Mouse (Mus musculus) kidney, embryonic 14.5 days (tissue): ENCODE results near the gene Fstl3. TPM values are rescaled to one million over a fixed set of nuclear protein-coding genes. Genes with fewer than 3 reads are reported as not detected.
A peak's percentile ranks its signal among the peaks of the same experiment; 100 is the strongest.

ENCODE experiments used
- ATAC-seq: fragments of 200-750 bp; cut with Nextera tagmentation; 2 replicates; pipeline ENCODE4 v1.8.0; 2017; ENCODE audit warnings: moderate number of reproducible peaks, mild to moderate bottlenecking, moderate TSS enrichment, moderate library complexity; ENCODE audit not compliant: low FRiP score, low TSS enrichment
- H3K27ac ChIP-seq: fragments of 300-500 bp; sonication (generic); 2 replicates; pipeline ENCODE4 v1.5.1; 2014; ENCODE audit warnings: low read depth, mild to moderate bottlenecking, low read length, moderate library complexity, mixed read lengths
- H3K27me3 ChIP-seq: fragments of 300-500 bp; sonication (generic); 2 replicates; pipeline ENCODE4 v1.6.1; 2014; ENCODE audit warnings: mild to moderate bottlenecking, low read length; ENCODE audit not compliant: control insufficient read depth, insufficient read depth
- H3K36me3 ChIP-seq: fragments of 300-500 bp; sonication (generic); 2 replicates; pipeline ENCODE4 v1.6.1; 2014; ENCODE audit warnings: low read length, mixed read lengths; ENCODE audit not compliant: control insufficient read depth, insufficient read depth
- H3K4me1 ChIP-seq: fragments of 300-500 bp; sonication (generic); 2 replicates; pipeline ENCODE4 v1.6.1; 2014; ENCODE audit warnings: low read length, mixed read lengths; ENCODE audit not compliant: control insufficient read depth, insufficient read depth
- H3K4me2 ChIP-seq: fragments of 300-500 bp; sonication (generic); replicated peaks from 2 replicates; pipeline ENCODE4 v1.6.1; 2014; ENCODE audit warnings: low read depth, mild to moderate bottlenecking, low read length
- H3K4me3 ChIP-seq: fragments of 300-500 bp; sonication (generic); 2 replicates; pipeline ENCODE4 v1.5.1; 2014; ENCODE audit warnings: mild to moderate bottlenecking, low read length
- H3K9ac ChIP-seq: fragments of 300-500 bp; sonication (generic); 2 replicates; pipeline ENCODE4 v1.6.1; 2014; ENCODE audit warnings: low read depth, mild to moderate bottlenecking, low read length, moderate library complexity
- H3K9me3 ChIP-seq: fragments of 300-500 bp; sonication (generic); 2 replicates; pipeline ENCODE4 v1.6.1; 2016; ENCODE audit warnings: low read length; ENCODE audit not compliant: control insufficient read depth
- WGBS: fragments of 180-500 bp; shearing (Covaris S2); extraction: QIAGEN DNeasy Blood & Tissue Kit; methylation state at CpG from one replicate; pipeline ENCODE4 v1.1.7; 2014; 5-methylcytosine and 5-hydroxymethylcytosine counted together
- polyA plus RNA-seq: library from polyadenylated mRNA; unstranded; fragments of >200 nt; fragmentation: Nextera tagmentation; extraction: Ambion mirVana; gene quantifications from 2 replicates; pipeline ENCODE4 v1.2.1, GENCODE M21; 2014

Fstl3 gene
- polyA plus RNA-seq, 1 experiment from 2014 or later = 8.2 TPM

DNA sequence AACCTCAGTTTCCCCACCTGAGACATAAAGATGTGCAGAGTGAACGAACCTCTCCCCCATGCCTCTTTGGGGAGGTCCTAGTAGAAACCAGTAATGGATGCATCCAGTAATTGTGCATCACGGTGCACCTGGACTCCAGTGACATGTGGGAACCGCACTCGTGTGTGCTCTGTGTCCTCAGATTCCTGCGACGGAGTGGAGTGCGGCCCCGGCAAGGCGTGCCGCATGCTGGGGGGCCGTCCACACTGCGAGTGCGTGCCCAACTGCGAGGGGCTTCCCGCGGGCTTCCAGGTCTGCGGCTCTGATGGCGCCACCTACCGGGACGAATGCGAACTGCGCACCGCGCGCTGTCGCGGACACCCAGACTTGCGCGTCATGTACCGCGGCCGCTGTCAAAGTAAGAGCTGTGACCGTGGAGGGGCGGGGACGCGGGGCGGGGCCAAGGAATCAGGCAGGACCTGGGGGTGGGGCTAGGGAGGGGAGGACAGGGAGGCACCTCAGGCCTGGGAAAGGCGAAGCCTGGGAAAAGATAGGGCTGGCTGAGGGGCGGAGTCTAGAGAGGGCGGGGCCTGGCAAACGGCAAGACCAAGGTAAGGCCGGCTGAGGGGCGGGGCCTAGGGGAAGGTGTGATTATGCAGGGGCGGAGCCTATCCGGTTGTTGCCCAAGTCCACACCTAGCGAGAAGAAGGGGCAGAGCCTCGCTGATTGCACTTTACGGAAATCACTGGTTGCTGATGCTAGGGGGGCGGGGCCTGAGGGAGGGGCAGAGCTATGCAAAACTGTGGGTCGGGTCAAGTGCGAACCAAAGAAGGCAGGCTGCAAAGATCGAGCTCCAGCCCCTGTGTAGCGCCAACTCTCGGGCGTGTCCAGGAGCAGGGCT is 3.0 kb downstream of the Fstl3 start:
- H3K4me1 ChIP-seq = peaks cover 21% of the 10 kb centered on the region
- H3K27me3 ChIP-seq = peaks cover 10% of the 10 kb centered on the region; the same call in 1 of the 2 replicates
- WGBS = 3% methylated on average over 55 of the region's 55 CpGs
- no peaks in the 10 kb centered on the region for H3K36me3 ChIP-seq
- H3K9ac ChIP-seq = no peak overlapping the region; the same call in 1 of the 2 replicates
- peak; percentile 89 for ATAC-seq
- H3K4me2 ChIP-seq = peak overlapping the region; percentile 77
- no peaks in the 10 kb centered on the region for H3K9me3 ChIP-seq
- H3K4me3 ChIP-seq = peak overlapping the region; percentile 43
- no peak overlapping the region for H3K27ac ChIP-seq

DNA sequence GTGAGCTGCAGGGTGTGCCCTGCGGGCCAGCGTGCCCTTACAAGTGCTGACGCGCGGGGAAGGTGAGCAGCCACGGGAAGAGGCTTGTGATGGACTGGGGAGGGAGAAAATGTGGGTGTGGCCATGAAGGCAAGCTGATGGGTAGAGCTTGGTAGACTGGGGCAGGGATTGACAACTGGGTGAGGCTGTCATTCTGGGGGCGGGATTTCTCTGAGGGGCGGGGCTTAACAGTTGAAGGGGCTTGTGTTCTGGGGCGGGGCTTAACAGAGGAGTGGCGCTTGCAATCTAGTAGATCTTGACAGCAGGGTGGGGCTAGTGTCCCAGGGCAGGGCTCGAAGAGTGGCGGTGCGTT is 3.6 kb downstream of the Fstl3 start:
- Histone ChIP-seq H3K4me3 (peak overlapping the region; percentile 43), H3K9me3 (no peaks in the 10 kb centered on the region), H3K27ac (no peak overlapping the region), H3K9ac (no peak overlapping the region), H3K4me2 (peak overlapping the region; percentile 77), H3K27me3 (peaks cover 10% of the 10 kb centered on the region; the same call in 1 of the 2 replicates), H3K4me1 (peaks cover 21% of the 10 kb centered on the region), H3K36me3 (no peaks in the 10 kb centered on the region)
- no peak for ATAC-seq
- 2% methylated on average over 12 of the region's 13 CpGs for WGBS

DNA sequence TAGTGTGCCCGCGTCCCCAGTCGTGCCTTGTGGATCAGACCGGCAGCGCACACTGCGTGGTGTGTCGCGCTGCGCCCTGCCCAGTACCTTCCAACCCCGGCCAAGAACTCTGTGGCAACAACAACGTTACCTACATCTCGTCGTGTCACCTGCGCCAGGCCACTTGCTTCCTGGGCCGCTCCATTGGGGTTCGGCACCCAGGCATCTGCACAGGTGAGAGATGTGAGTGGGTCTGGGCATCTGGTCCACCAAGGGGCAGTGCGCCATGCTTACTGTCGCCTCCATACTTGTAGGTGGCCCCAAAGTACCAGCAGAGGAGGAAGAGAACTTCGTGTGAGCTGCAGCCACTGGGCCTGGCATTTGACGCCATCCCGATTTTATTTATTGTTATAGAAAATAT is 4.1 kb downstream of the Fstl3 start:
- no peaks in the 10 kb centered on the region for H3K36me3 ChIP-seq
- H3K27me3 ChIP-seq = peaks cover 10% of the 10 kb centered on the region; the same call in 1 of the 2 replicates
- peak overlapping the region; percentile 77 for H3K4me2 ChIP-seq
- ATAC-seq = no peak
- H3K4me3 ChIP-seq = peak overlapping the region; percentile 43; the same call in 1 of the 2 replicates
- WGBS = 31% methylated on average over 21 of the region's 21 CpGs
- H3K4me1 ChIP-seq = peaks cover 21% of the 10 kb centered on the region
- no peak overlapping the region for H3K9ac ChIP-seq
- H3K27ac ChIP-seq = no peak overlapping the region
- no peaks in the 10 kb centered on the region for H3K9me3 ChIP-seq

DNA sequence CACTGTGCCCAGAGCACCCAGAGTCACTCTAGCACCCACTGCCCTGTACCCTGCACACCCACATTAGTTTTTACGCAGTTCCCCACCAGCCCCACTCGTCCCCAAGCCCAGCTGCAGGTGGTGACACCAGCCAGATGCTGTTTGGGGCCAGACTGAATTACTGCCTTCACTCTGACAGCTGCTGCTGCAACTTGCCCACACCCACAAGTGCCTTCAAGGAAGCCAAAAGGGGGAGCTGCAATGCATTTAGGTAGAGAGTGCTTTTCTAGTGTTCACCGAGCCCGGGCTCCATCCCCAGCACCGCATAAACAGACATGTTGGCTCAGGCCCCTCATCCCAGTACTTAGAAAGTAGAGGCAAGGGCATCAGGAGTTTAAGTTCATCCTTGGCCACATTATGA is 4.9 kb downstream of the Fstl3 start:
- no peak for ATAC-seq
- Histone ChIP-seq H3K27ac (no peak overlapping the region), H3K9ac (no peak overlapping the region), H3K36me3 (no peaks in the 10 kb centered on the region), H3K4me3 (no peak overlapping the region), H3K27me3 (peaks cover 10% of the 10 kb centered on the region; the same call in 1 of the 2 replicates), H3K4me1 (peaks cover 21% of the 10 kb centered on the region), H3K4me2 (no peak overlapping the region), H3K9me3 (no peaks in the 10 kb centered on the region)
- WGBS = 58% methylated on average over 5 of the region's 5 CpGs

DNA sequence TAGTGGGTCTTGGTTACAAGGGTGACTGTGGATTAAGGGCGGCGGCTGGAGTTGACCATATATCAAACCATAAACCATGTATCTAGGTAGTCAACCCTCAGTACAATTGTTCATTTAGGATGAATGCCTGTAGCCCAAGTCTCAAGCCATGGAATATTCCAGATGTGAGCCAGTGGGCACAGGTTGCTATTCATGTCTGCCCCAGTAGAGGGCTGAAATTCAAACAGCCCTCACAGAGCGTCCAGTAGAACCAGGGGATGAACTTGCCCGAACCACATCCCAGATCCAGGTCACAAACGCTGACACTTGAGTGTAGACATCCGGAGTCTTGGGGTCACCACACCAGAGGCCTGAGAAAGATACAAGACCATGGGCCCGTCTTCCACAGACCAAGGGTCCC is 6.0 kb downstream of the Fstl3 start:
- H3K9me3 ChIP-seq = no peaks in the 10 kb centered on the region
- H3K27ac ChIP-seq = no peak overlapping the region
- 58% methylated on average over 7 of the region's 7 CpGs for WGBS
- no peaks in the 10 kb centered on the region for H3K36me3 ChIP-seq
- no peak overlapping the region for H3K4me2 ChIP-seq
- no peak overlapping the region for H3K4me3 ChIP-seq
- peaks cover 13% of the 10 kb centered on the region for H3K4me1 ChIP-seq
- ATAC-seq = no peak
- peaks cover 10% of the 10 kb centered on the region; the same call in 1 of the 2 replicates for H3K27me3 ChIP-seq
- no peak overlapping the region for H3K9ac ChIP-seq

DNA sequence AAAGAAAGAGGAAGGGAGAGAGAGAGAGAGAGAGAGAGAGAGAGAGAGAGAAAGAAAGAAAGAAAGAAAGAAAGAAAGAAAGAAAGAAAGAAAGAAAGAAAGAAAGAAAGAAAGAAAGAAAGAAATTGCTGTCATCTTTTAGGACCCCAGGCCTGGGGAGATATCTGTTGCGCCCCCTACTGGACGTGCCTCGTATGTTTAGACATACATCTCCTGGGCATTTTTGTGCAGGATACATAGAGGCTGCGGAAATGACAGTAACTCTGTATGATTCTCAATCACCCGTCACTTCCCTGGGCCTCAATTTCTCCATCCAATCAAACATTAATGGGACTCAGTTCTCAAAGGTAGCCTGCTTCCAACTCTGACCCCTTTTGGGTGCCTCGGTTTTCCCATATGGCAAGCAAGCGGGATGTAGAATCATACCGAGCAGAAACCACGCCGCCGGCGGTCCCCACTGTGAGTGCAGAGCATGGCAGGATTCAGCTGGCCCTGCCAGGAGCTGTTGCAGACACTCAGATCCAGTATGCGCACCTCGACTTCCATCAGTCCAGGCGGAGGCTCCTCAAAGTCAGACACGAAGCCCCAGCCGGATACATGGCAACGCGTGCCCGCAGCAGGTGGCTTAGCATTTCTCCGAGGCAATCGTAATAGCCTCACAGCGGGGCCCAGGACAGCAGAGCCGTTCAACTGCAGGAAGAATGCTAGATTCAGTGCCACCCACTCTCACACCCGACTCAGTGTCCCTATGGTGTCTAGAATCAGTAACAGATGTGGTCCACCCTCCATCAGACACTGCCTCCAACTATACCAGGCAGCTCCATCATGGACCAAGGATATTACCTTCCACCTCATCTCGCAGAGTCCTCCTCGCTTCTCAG is 7.1 kb downstream of the Fstl3 start:
- H3K27ac ChIP-seq = no peak overlapping the region
- H3K27me3 ChIP-seq = peaks cover 10% of the 10 kb centered on the region; the same call in 1 of the 2 replicates
- H3K9me3 ChIP-seq = no peaks in the 10 kb centered on the region
- no peaks in the 10 kb centered on the region for H3K36me3 ChIP-seq
- 41% methylated on average over 27 of the region's 27 CpGs for WGBS
- peaks cover 10% of the 10 kb centered on the region; the same call in 1 of the 2 replicates for H3K4me1 ChIP-seq
- H3K4me3 ChIP-seq = no peak overlapping the region
- H3K9ac ChIP-seq = no peak overlapping the region
- no peak for ATAC-seq
- H3K4me2 ChIP-seq = no peak overlapping the region

DNA sequence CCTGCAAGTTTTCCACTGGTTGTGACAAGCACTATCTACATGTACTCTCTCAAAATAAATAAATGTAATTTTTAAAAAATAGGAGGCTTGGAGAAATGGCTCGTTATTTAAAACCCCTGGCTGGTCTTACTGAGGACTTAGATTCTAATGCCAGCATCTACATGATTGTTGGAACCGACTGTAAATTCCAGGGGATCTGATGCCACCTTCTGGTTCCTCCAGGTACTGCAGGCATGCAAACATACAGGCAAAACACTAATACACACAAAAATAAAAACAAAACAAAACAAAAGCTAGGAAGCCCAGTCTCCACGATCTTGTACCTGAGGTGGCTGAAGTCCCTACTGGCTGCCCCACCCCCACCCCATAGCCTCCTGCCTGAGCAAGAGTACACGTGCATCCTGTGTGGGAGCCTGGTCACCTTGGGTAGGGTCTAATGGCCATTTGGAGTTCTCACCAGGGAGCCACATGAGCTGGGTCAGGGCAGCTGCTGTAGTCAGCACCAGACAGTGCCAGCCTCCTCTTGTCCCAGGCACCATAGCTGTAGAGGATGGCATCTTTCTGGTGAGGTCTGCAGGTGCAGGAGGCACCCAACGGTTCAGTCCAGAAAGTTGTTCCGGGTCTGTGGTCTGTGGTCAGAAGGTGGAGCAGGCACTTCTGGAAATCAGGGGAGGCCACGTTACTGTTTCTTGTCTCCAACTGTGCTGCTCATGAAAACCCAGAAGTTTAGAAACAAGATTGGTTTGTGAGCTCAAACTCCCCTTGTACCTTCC is 11.5 kb downstream of the Fstl3 start:
- Histone ChIP-seq H3K4me1 (0 out of 2 replicates have a peak, but pooled peaks cover 5% of the 10 kb centered on the region), H3K27ac (no peak overlapping the region), H3K27me3 (peaks cover 3% of the 10 kb centered on the region; the same call in 1 of the 2 replicates), H3K9ac (no peak overlapping the region), H3K9me3 (no peaks in the 10 kb centered on the region), H3K4me3 (no peak overlapping the region), H3K36me3 (no peaks in the 10 kb centered on the region), H3K4me2 (no peak overlapping the region)
- WGBS = 32% methylated on average over 7 of the region's 7 CpGs
- no peak for ATAC-seq

DNA sequence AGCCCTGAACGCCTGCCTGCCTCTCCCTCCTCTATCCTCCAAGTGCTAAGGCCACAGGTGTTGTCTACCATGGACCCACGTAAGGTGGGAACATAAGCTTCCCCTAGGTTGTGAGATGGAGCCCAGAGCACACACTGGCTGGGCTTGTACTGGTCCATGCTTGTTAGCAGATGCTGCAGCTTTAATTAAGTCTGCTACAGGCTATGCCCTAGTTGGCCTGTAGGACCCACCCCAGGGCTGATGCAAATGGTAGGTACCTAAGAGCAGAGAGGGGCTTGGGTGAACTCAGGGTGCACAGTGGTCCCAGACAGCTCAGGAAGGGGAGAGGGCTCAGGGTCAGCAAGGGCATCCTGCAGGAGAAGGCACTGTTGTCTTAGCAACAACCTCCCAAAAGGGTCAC is 12.5 kb downstream of the Fstl3 start:
- Histone ChIP-seq H3K9me3 (no peaks in the 10 kb centered on the region), H3K4me1 (peaks cover 9% of the 10 kb centered on the region), H3K4me2 (no peak overlapping the region), H3K36me3 (no peaks in the 10 kb centered on the region), H3K4me3 (no peak overlapping the region), H3K27ac (no peak overlapping the region), H3K9ac (no peak overlapping the region), H3K27me3 (no peaks in the 10 kb centered on the region)
- no peak for ATAC-seq
- 66% methylated on average over 2 of the region's 2 CpGs for WGBS
